Mouse (Mus musculus) natural killer cell, adult 2 months (primary cell): ENCODE data around the gene Hsh2d.
A peak's percentile ranks its signal among the peaks of the same experiment; 100 is the strongest.

Source experiments
- DNase-seq, 2 experiments: peaks; one replicate each; pipeline ENCODE4 v3.0.0; 2022; ENCODE audit warnings: low spot score in 2 of 2

Gene Hsh2d

GRCm38 (mm10) chr8:72189417-72190214 is at the start of gene Hsh2d:
Hsh2d (plus strand) TSS chr8:72189638.
- peak; percentile 67 to 81 for DNase-seq

- DNase-seq = no peak
Measured at GRCm38 (mm10) chr8:72143256-72143824, 46.1 kb upstream of the Hsh2d start.

GRCm38 (mm10) chr8:72144345-72144975 is 45.0 kb upstream of the Hsh2d start:
- DNase-seq = no peak

GRCm38 (mm10) chr8:72145511-72145910 is 43.9 kb upstream of the Hsh2d start:
- no peak for DNase-seq

GRCm38 (mm10) chr8:72146056-72146455 is 43.4 kb upstream of the Hsh2d start:
- DNase-seq = no peak

GRCm38 (mm10) chr8:72146556-72146955 is 42.9 kb upstream of the Hsh2d start:
- DNase-seq = no peak

- no peak for DNase-seq
Measured at GRCm38 (mm10) chr8:72147266-72147665, 42.2 kb upstream of the Hsh2d start.

GRCm38 (mm10) chr8:72149056-72149455 is 40.4 kb upstream of the Hsh2d start:
- DNase-seq = no peak

- DNase-seq = no peak
Measured at GRCm38 (mm10) chr8:72151418-72152078, 37.9 kb upstream of the Hsh2d start.

- no peak for DNase-seq
Measured at GRCm38 (mm10) chr8:72153382-72153781, 36.1 kb upstream of the Hsh2d start.

GRCm38 (mm10) chr8:72158096-72158495 is 31.3 kb upstream of the Hsh2d start:
- DNase-seq = no peak

- DNase-seq = no peak
Measured at GRCm38 (mm10) chr8:72158726-72159125, 30.7 kb upstream of the Hsh2d start.

GRCm38 (mm10) chr8:72160007-72160406 is 29.4 kb upstream of the Hsh2d start:
- DNase-seq = no peak

- DNase-seq = peak; percentile 100
Measured at GRCm38 (mm10) chr8:72160707-72161697, 28.4 kb upstream of the Hsh2d start, which contains the start of gene Rab8a. Rab8a (plus strand) TSS chr8:72161200.

- DNase-seq = peak; percentile 15 to 28
Measured at GRCm38 (mm10) chr8:72162821-72163220, 26.6 kb upstream of the Hsh2d start.

- peak; percentile 90 to 93 for DNase-seq
Measured at GRCm38 (mm10) chr8:72169098-72169668, 20.3 kb upstream of the Hsh2d start.

GRCm38 (mm10) chr8:72169681-72170249 is 19.7 kb upstream of the Hsh2d start:
- DNase-seq = no peak

GRCm38 (mm10) chr8:72177346-72177925 is 12.0 kb upstream of the Hsh2d start:
- DNase-seq = peak; percentile 66 to 80

GRCm38 (mm10) chr8:72183554-72184202 is 5.8 kb upstream of the Hsh2d start:
- peak in 1 of 2 experiments; percentile 59 for DNase-seq
